Mouse (Mus musculus) limb, embryonic 14.5 days (tissue): ENCODE results near the gene Rbm34. TPM values are rescaled to one million over a fixed set of nuclear protein-coding genes. Genes with fewer than 3 reads are reported as not detected.

Source experiments
- ATAC-seq: fragments of 200-750 bp; cut with Nextera tagmentation; 2 replicates; pipeline ENCODE4 v1.8.0; 2017; ENCODE audit warnings: low read depth, moderate number of reproducible peaks, moderate TSS enrichment; ENCODE audit not compliant: low FRiP score
- DNase-seq: peaks from one replicate; pipeline ENCODE4 v3.0.0-alpha.2; 2015; ENCODE audit warnings: low spot score
- H3K27ac ChIP-seq: fragments of 300-500 bp; sonication (generic); replicated peaks from 2 replicates; pipeline ENCODE4 v1.5.1; 2014; ENCODE audit warnings: low read depth, mild to moderate bottlenecking, low read length, moderate library complexity, mixed read lengths
- H3K27me3 ChIP-seq: fragments of 300-500 bp; sonication (generic); 2 replicates; pipeline ENCODE4 v1.6.1; 2014; ENCODE audit warnings: low read length, mixed read lengths; ENCODE audit not compliant: control insufficient read depth, insufficient read depth
- H3K36me3 ChIP-seq: fragments of 300-500 bp; sonication (generic); 2 replicates; pipeline ENCODE4 v1.6.1; 2014; ENCODE audit warnings: mild to moderate bottlenecking, low read length, moderate library complexity, mixed read lengths; ENCODE audit not compliant: control insufficient read depth, insufficient read depth
- H3K4me1 ChIP-seq: fragments of 300-500 bp; sonication (generic); 2 replicates; pipeline ENCODE4 v1.6.1; 2014; ENCODE audit warnings: antibody characterized with exemption, low read length, mixed read lengths; ENCODE audit not compliant: control insufficient read depth, insufficient read depth
- H3K4me2 ChIP-seq: fragments of 300-500 bp; sonication (generic); replicated peaks from 2 replicates; pipeline ENCODE4 v1.6.1; 2014; ENCODE audit warnings: low read depth, mild to moderate bottlenecking, low read length, moderate library complexity; ENCODE audit not compliant: severe bottlenecking
- H3K4me3 ChIP-seq: fragments of 300-500 bp; sonication (generic); replicated peaks from 2 replicates; pipeline ENCODE4 v1.5.1; 2014; ENCODE audit warnings: low read length
- H3K9ac ChIP-seq: fragments of 300-500 bp; sonication (generic); 2 replicates; pipeline ENCODE4 v1.6.1; 2014; ENCODE audit warnings: mild to moderate bottlenecking, low read depth, low read length, moderate library complexity; ENCODE audit not compliant: severe bottlenecking
- H3K9me3 ChIP-seq: fragments of 300-500 bp; sonication (generic); 2 replicates; pipeline ENCODE4 v1.6.1; 2016; ENCODE audit warnings: low read length; ENCODE audit not compliant: control insufficient read depth
- POLR2A ChIP-seq: fragments of 200-500 bp; IDR thresholded peaks from 2 replicates; pipeline ENCODE4 v1.8.0; 2012; ENCODE audit warnings: inconsistent platforms, mild to moderate bottlenecking, moderate library complexity, borderline replicate concordance; ENCODE audit not compliant: insufficient read depth, insufficient read length; ENCODE audit errors: extremely low read depth
- WGBS: fragments of 180-500 bp; shearing (Covaris S2); extraction: QIAGEN DNeasy Blood & Tissue Kit; methylation state at CpG from one replicate; pipeline ENCODE4 v1.1.7; 2014; 5-methylcytosine and 5-hydroxymethylcytosine counted together
- polyA plus RNA-seq, 2 experiments: library from polyadenylated mRNA; depleted of rRNA in 1 of 2; stranded (reverse) in 1 of 2; unstranded in 1 of 2; fragments of >200 nt; fragmentation: Nextera tagmentation in 1 of 2; extraction: Ambion mirVana in 1 of 2; gene quantifications; 2 replicates each; pipeline versions ENCODE4 v1.2.1 to v1.2.3; 2012 to 2014

The Rbm34 gene
- polyA plus RNA-seq, 2 experiments = 12.8 to 25.9 TPM

DNA sequence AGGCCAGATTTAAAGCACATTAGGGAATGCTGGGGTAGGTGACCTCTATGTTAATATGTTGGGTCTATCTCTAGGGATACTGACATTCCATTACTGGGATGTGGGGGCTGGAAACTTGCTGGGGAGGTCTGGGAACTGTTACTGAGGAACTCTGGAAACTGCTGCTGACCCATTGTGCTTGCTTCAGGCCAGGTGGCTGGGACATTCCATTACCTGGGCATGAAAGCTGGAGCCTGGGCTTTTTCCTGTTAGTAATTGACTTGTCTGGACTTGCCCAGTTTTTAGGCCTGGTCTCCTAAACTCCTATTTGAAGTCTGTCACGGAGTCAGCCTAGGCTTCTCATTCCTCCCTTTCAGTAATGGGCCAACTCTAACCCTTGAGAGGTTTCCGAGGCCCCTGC lies 1.2 kb upstream of the Rbm34 start:
- WGBS = 76% methylated on average over 2 of the region's 2 CpGs

DNA sequence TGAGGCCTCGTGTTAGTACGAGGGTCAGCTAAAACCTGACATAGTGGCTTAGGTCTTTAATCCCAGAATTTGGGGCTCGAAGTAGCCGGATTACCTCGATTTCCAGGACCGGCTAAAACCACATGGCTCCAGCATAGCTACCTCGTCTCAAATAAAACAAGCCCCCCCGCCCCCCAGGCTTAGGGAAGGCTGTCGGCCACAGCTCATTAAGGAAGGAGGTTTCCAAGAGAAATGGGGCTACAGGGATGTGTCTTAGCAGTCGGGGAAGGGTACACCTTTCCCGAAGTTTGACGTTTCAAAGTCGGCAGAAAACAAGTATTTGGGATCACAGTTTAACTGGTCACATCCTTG lies 418 bp upstream of the Rbm34 start:
- no peaks in the 10 kb centered on the region for H3K9me3 ChIP-seq
- peak overlapping the region; percentile 97 for H3K4me3 ChIP-seq
- 9% methylated on average over 13 of the region's 13 CpGs for WGBS
- peaks cover 5% of the 10 kb centered on the region for H3K4me1 ChIP-seq
- no peaks in the 10 kb centered on the region for H3K27me3 ChIP-seq
- H3K27ac ChIP-seq = peak overlapping the region; percentile 63
- peaks cover 29% of the 10 kb centered on the region for H3K36me3 ChIP-seq
- no peak for DNase-seq
- ATAC-seq = peak; percentile 54
- no peak for TF ChIP-seq POLR2A
- peak overlapping the region; percentile 79 for H3K9ac ChIP-seq
- H3K4me2 ChIP-seq = peak overlapping the region; percentile 74

More for the DNA sequence above, 1.2 kb upstream of the Rbm34 start:
- H3K36me3 ChIP-seq = peaks cover 21% of the 10 kb centered on the region
- H3K4me2 ChIP-seq = no peak overlapping the region
- no peaks in the 10 kb centered on the region for H3K9me3 ChIP-seq
- no peak for DNase-seq
- no peak overlapping the region for H3K9ac ChIP-seq
- no peak overlapping the region for H3K27ac ChIP-seq
- H3K27me3 ChIP-seq = no peaks in the 10 kb centered on the region
- no peak for TF ChIP-seq POLR2A
- peaks cover 5% of the 10 kb centered on the region for H3K4me1 ChIP-seq
- no peak for ATAC-seq
- no peak overlapping the region for H3K4me3 ChIP-seq

DNA sequence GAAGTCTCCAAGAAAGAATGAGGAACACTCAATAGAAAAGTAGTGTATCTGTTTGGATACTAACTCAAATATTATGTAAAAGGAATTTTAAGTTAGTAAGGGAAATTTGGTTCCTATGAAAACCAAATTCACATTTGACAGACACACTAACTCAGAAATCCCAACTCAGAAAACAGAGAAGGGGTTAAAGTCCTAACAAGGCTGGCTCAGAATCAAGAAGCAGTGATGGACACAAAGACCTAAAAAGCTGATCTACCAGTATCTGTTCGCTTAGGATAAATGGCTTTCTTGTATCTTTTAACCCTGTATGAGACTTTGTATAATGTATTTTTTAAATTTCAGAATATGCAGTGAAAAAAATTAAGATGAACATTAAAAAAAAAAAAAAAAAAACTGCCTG lies 1.3 kb downstream of the Rbm34 start:
- DNase-seq = no peak
- Histone ChIP-seq H3K9me3 (no peaks in the 10 kb centered on the region), H3K4me2 (no peak overlapping the region), H3K36me3 (peaks cover 45% of the 10 kb centered on the region), H3K27ac (no peak overlapping the region), H3K9ac (no peak overlapping the region), H3K4me3 (no peak overlapping the region), H3K4me1 (peaks cover 5% of the 10 kb centered on the region), H3K27me3 (no peaks in the 10 kb centered on the region)
- WGBS = 93% methylated on average over 1 of the region's 1 CpGs
- no peak for TF ChIP-seq POLR2A
- ATAC-seq = no peak

DNA sequence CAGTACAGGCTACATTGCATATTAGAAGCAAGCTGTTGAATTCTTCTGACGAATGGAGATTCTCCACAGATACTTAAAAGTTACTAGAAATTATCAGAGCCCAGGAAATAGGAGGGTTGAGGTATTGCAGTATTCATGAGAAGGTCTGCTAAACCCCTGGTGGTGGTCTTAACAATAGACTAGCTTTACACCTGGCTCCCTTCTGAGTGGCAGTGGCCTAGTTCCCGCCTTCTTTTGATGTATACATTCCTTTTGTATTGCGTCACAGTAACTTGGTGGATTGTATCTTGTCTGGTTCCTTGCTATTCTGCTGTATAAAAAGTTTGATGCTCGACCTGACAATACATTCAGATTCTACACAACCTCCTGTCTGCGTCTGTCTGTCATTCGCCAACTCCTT lies 2.8 kb downstream of the Rbm34 start:
- Histone ChIP-seq H3K4me1 (peaks cover 5% of the 10 kb centered on the region), H3K4me3 (no peak overlapping the region), H3K27me3 (no peaks in the 10 kb centered on the region), H3K27ac (no peak overlapping the region), H3K4me2 (no peak overlapping the region), H3K9ac (no peak overlapping the region), H3K36me3 (peaks cover 53% of the 10 kb centered on the region), H3K9me3 (no peaks in the 10 kb centered on the region)
- DNase-seq (no peak), ATAC-seq (no peak)
- WGBS = 96% methylated on average over 6 of the region's 6 CpGs
- TF ChIP-seq POLR2A = no peak

DNA sequence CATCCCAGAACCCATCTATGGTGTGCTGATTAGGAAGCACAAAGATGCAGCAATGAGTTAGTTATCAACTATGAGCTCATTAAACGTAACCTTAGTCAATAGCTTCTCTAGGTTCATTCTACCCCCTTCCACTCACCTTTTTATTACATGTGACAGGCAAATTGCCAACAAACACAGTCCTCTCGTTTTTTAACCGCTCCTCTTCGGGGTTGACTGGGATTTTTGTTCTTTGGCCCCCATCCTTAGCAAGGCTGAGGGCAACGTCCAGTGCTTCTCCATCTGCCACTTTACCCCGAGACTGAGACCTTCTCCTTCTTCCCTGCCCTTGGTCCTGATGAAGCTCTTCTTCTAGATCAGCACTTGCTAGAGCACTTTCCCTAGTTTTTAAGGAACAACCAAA lies 5.6 kb downstream of the Rbm34 start:
- Histone ChIP-seq H3K36me3 (peaks cover 81% of the 10 kb centered on the region), H3K4me3 (no peak overlapping the region), H3K27me3 (no peaks in the 10 kb centered on the region), H3K4me2 (no peak overlapping the region), H3K4me1 (peaks cover 3% of the 10 kb centered on the region), H3K9ac (no peak overlapping the region), H3K27ac (no peak overlapping the region), H3K9me3 (no peaks in the 10 kb centered on the region)
- no peak for TF ChIP-seq POLR2A
- DNase-seq = no peak
- ATAC-seq = no peak
- WGBS = 69% methylated on average over 6 of the region's 6 CpGs

DNA sequence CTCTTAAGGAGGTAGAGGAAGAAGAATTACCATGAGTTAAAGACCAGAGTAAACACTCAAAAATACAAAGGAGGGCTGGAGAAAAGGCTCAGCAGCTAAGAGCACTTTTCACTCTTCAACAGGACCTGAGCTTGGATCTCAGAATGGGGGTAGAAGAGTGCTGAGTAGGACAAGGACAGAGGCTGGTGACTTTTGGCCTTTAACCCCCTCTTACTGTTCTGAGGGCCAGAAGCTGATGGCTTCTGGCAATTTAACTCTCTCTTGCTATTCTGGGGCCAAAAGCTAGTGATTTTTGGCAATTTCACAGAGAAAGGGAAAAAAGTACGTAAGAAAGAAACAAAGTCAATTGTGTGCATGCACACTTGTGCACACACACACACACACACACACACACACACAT lies 8.0 kb downstream of the Rbm34 start:
- Histone ChIP-seq H3K36me3 (peaks cover 90% of the 10 kb centered on the region), H3K4me3 (no peak overlapping the region), H3K27ac (no peak overlapping the region), H3K27me3 (no peaks in the 10 kb centered on the region), H3K4me2 (no peak overlapping the region), H3K9me3 (no peaks in the 10 kb centered on the region), H3K4me1 (no peaks in the 10 kb centered on the region), H3K9ac (no peak overlapping the region)
- WGBS = 100% methylated on average over 1 of the region's 1 CpGs
- DNase-seq (no peak), ATAC-seq (no peak)
- TF ChIP-seq POLR2A = no peak
